Mouse (Mus musculus) thymus, postnatal 0 days (tissue): ENCODE results near the gene Slc35f4. TPM values are rescaled to one million over a fixed set of nuclear protein-coding genes. Genes with fewer than 3 reads are reported as not detected.
A peak's percentile ranks its signal among the peaks of the same experiment; 100 is the strongest.

Source experiments
- DNase-seq: peaks from one replicate; pipeline ENCODE4 v3.0.0-alpha.2; 2015; ENCODE audit warnings: low spot score
- polyA plus RNA-seq: library from polyadenylated mRNA; unstranded; fragments of >200 nt; fragmentation: Nextera tagmentation; extraction: Ambion mirVana; gene quantifications from 2 replicates; pipeline ENCODE4 v1.2.1, GENCODE M21; 2015

The Slc35f4 gene
- polyA plus RNA-seq, result not detected in 2 replicates

- DNase-seq, result no peak
Observed at GRCm38 (mm10) chr14:49525931-49526291, at the start of gene Slc35f4. TSS of gene Slc35f4 (minus strand) at chr14:49526046.

GRCm38 (mm10) chr14:49568369-49568768, 42.5 kb upstream of the Slc35f4 start:
- DNase-seq, result no peak

GRCm38 (mm10) chr14:49560706-49561105, 34.9 kb upstream of the Slc35f4 start:
- no peak for DNase-seq

- DNase-seq, result no peak
Observed at GRCm38 (mm10) chr14:49540104-49540503, 14.3 kb upstream of the Slc35f4 start.

- DNase-seq, result peak; percentile 14
Observed at GRCm38 (mm10) chr14:49525176-49525930, 493 bp downstream of the Slc35f4 start.

- DNase-seq, result no peak
Observed at GRCm38 (mm10) chr14:49524665-49525064, 1.2 kb downstream of the Slc35f4 start.

GRCm38 (mm10) chr14:49515096-49515665, 10.7 kb downstream of the Slc35f4 start:
- no peak for DNase-seq

GRCm38 (mm10) chr14:49514137-49514536, 11.7 kb downstream of the Slc35f4 start:
- no peak for DNase-seq

GRCm38 (mm10) chr14:49495192-49495591, 30.7 kb downstream of the Slc35f4 start:
- no peak for DNase-seq

GRCm38 (mm10) chr14:49493793-49494192, 32.1 kb downstream of the Slc35f4 start:
- DNase-seq, result no peak

- DNase-seq, result no peak
Observed at GRCm38 (mm10) chr14:49492506-49492905, 33.3 kb downstream of the Slc35f4 start.

- DNase-seq, result no peak
Observed at GRCm38 (mm10) chr14:49476602-49477001, 49.2 kb downstream of the Slc35f4 start.

- no peak for DNase-seq
Observed at GRCm38 (mm10) chr14:49461761-49462160, 64.1 kb downstream of the Slc35f4 start.

- DNase-seq, result no peak
Observed at GRCm38 (mm10) chr14:49460799-49461198, 65.0 kb downstream of the Slc35f4 start.

GRCm38 (mm10) chr14:49454283-49454914, 71.4 kb downstream of the Slc35f4 start:
- no peak for DNase-seq

GRCm38 (mm10) chr14:49453782-49454181, 72.1 kb downstream of the Slc35f4 start:
- no peak for DNase-seq

- DNase-seq, result no peak
Observed at GRCm38 (mm10) chr14:49447669-49448068, 78.2 kb downstream of the Slc35f4 start.

GRCm38 (mm10) chr14:49446461-49446860, 79.4 kb downstream of the Slc35f4 start:
- DNase-seq, result no peak

GRCm38 (mm10) chr14:49436811-49437210, 89.0 kb downstream of the Slc35f4 start:
- no peak for DNase-seq

GRCm38 (mm10) chr14:49431821-49432220, 94.0 kb downstream of the Slc35f4 start:
- DNase-seq, result no peak

GRCm38 (mm10) chr14:49392482-49392881, 133.4 kb downstream of the Slc35f4 start:
- DNase-seq, result no peak

- no peak for DNase-seq
Observed at GRCm38 (mm10) chr14:49362161-49362560, 163.7 kb downstream of the Slc35f4 start.

GRCm38 (mm10) chr14:49355561-49355960, 170.3 kb downstream of the Slc35f4 start:
- no peak for DNase-seq
